Comparison of ENCODE assay signal across 8 mouse cellular contexts in genomic region chr11:96944844-96945580, GRCm38 (mm10). TPM values are rescaled to one million over a fixed set of nuclear protein-coding genes. Genes with fewer than 3 reads are reported as not detected.
DNase-seq lines count a peak whose midpoint lies in the region; ATAC-seq and TF ChIP-seq lines count a peak whose summit lies in the region.

No protein-coding gene starts in this region.

- WGBS in embryonic facial prominence, embryonic 11.5 days, result 86% methylated on average over 14 of the region's 14 CpGs
- 44% methylated on average over 14 of the region's 14 CpGs for whole genome bisulfite sequencing in intestine, postnatal 0 days
- 85% methylated on average over 14 of the region's 14 CpGs for WGBS in neural tube, embryonic 12.5 days

- no peaks in the 10 kb centered on the region for H3K27me3 ChIP-seq in embryonic facial prominence, embryonic 11.5 days (ENCODE audit: control insufficient read depth, insufficient read depth, low read length)
- H3K27me3 ChIP-seq in intestine, postnatal 0 days (replicated peaks; ENCODE audit: control insufficient read depth, insufficient read depth, low read length), result no peaks in the 10 kb centered on the region
- H3K27me3 ChIP-seq in neural tube, embryonic 12.5 days (replicated peaks), result no peaks in the 10 kb centered on the region

- H3K4me2 ChIP-seq in embryonic facial prominence, embryonic 11.5 days (ENCODE audit: low read depth, low read length), result peak overlapping the region; percentile 81; the same call in 1 of the 2 replicates
- H3K4me2 ChIP-seq in intestine, postnatal 0 days (replicated peaks; ENCODE audit: low read depth), result peak overlapping the region; percentile 88
- H3K4me2 ChIP-seq in neural tube, embryonic 12.5 days (replicated peaks), result peak overlapping the region; percentile 92

- no peak for TF ChIP-seq CTCF in layer of hippocampus, adult 2 months (conservative IDR thresholded peaks at IDR 0.05)
- no peak for TF ChIP-seq CTCF in intestine, postnatal 0 days (IDR thresholded peaks at IDR 0.05; ENCODE audit: low read depth)

- DNase-seq in layer of hippocampus, adult 2 months (ENCODE audit: low spot score in 2 of 2), result no peak
- DNase-seq in layer of hippocampus, postnatal 14 days (ENCODE audit: low spot score in 2 of 2), result no peak
- DNase-seq in embryonic facial prominence, embryonic 11.5 days (ENCODE audit: low spot score), result no peak
- DNase-seq in adrenal gland, postnatal 4 days (ENCODE audit: low spot score in 2 of 2), result no peak
- no peak for DNase-seq in cerebellum, adult 18-20 months
- no peak for DNase-seq in frontal cortex, postnatal 36 days (ENCODE audit: low spot score in 2 of 2)

- no peak for ATAC-seq in embryonic facial prominence, embryonic 11.5 days (replicated peaks; ENCODE audit: insufficient number of reproducible peaks, low FRiP score, low TSS enrichment, low read depth)
- ATAC-seq in intestine, postnatal 0 days, result no peak
- ATAC-seq in neural tube, embryonic 12.5 days (ENCODE audit: low FRiP score, low read depth), result no peak

- H3K27ac ChIP-seq in layer of hippocampus, adult 2 months, result 0 out of 2 replicates have a peak overlapping the region, but pooled peaks have one; percentile 61
- H3K27ac ChIP-seq in embryonic facial prominence, embryonic 11.5 days (replicated peaks; ENCODE audit: low read depth, low read length), result no peak overlapping the region
- H3K27ac ChIP-seq in intestine, postnatal 0 days (ENCODE audit: low read depth, low read length), result peak overlapping the region; percentile 80
- H3K27ac ChIP-seq in neural tube, embryonic 12.5 days, result no peak overlapping the region

- H3K36me3 ChIP-seq in embryonic facial prominence, embryonic 11.5 days (replicated peaks; ENCODE audit: control insufficient read depth, insufficient read depth, low read depth, low read length), result no peaks in the 10 kb centered on the region
- H3K36me3 ChIP-seq in intestine, postnatal 0 days (ENCODE audit: control insufficient read depth, insufficient read depth), result peaks cover 7% of the 10 kb centered on the region; the same call in 1 of the 2 replicates
- no peaks in the 10 kb centered on the region for H3K36me3 ChIP-seq in neural tube, embryonic 12.5 days

- no peaks in the 10 kb centered on the region for H3K4me1 ChIP-seq in embryonic facial prominence, embryonic 11.5 days (ENCODE audit: control insufficient read depth, insufficient read depth, low read length)
- peaks cover 10% of the 10 kb centered on the region; the same call in 1 of the 2 replicates for H3K4me1 ChIP-seq in intestine, postnatal 0 days (replicated peaks; ENCODE audit: control insufficient read depth, insufficient read depth, low read length)
- H3K4me1 ChIP-seq in neural tube, embryonic 12.5 days, result peaks cover 11% of the 10 kb centered on the region

- no peaks in the 10 kb centered on the region for H3K9me3 ChIP-seq in embryonic facial prominence, embryonic 11.5 days (replicated peaks; ENCODE audit: control insufficient read depth, low read length)
- H3K9me3 ChIP-seq in intestine, postnatal 0 days (ENCODE audit: control insufficient read depth), result no peaks in the 10 kb centered on the region
- H3K9me3 ChIP-seq in neural tube, embryonic 12.5 days, result no peaks in the 10 kb centered on the region

- H3K4me3 ChIP-seq in layer of hippocampus, adult 2 months, result peak overlapping the region; percentile 84; the same call in 1 of the 2 replicates
- no peak overlapping the region for H3K4me3 ChIP-seq in embryonic facial prominence, embryonic 11.5 days (ENCODE audit: low read depth, low read length)
- H3K4me3 ChIP-seq in intestine, postnatal 0 days (ENCODE audit: low read depth, low read length), result peak overlapping the region; percentile 48
- no peak overlapping the region; the same call in 1 of the 2 replicates for H3K4me3 ChIP-seq in neural tube, embryonic 12.5 days

- H3K9ac ChIP-seq in embryonic facial prominence, embryonic 11.5 days (replicated peaks; ENCODE audit: low read length), result no peak overlapping the region
- peak overlapping the region; percentile 60; the same call in 1 of the 2 replicates for H3K9ac ChIP-seq in intestine, postnatal 0 days (ENCODE audit: low read depth, low read length)
- no peak overlapping the region for H3K9ac ChIP-seq in neural tube, embryonic 12.5 days

RNA-seq across cellular contexts. Expression of gene Pnpo, which starts 1.2 kb away (rescaled TPM):
- total RNA-seq in layer of hippocampus, adult 2 months (2021), result 10 to 100 TPM; 36.7 to 36.8 TPM
- 10 to 100 TPM; 33.0 to 36.7 TPM for total RNA-seq in layer of hippocampus, postnatal 14 days (2021)
- 26.7 and 29.0 TPM in 2 replicates for polyA plus RNA-seq in embryonic facial prominence, embryonic 11.5 days (2014; fragmentation: Nextera tagmentation; extraction: Ambion mirVana)
- polyA plus RNA-seq in intestine, postnatal 0 days (2015; fragmentation: Nextera tagmentation; extraction: Ambion mirVana), result 145 and 158 TPM in 2 replicates
- 18.3 and 18.9 TPM in 2 replicates for polyA plus RNA-seq in neural tube, embryonic 12.5 days (2016; fragmentation: Nextera tagmentation; extraction: Ambion mirVana)
- 10 to 100 TPM; 27.5 to 35.0 TPM for total RNA-seq in adrenal gland, postnatal 4 days (2021)

RNA-seq across cellular contexts. Expression of gene Prr15l, which starts 17.1 kb away (rescaled TPM):
- total RNA-seq in layer of hippocampus, adult 2 months (2021), result not detected
- total RNA-seq in layer of hippocampus, postnatal 14 days (2021), result not detected
- 1.7 and 2.8 TPM in 2 replicates for polyA plus RNA-seq in embryonic facial prominence, embryonic 11.5 days (2014; fragmentation: Nextera tagmentation; extraction: Ambion mirVana)
- 138 and 141 TPM in 2 replicates for polyA plus RNA-seq in intestine, postnatal 0 days (2015; fragmentation: Nextera tagmentation; extraction: Ambion mirVana)
- polyA plus RNA-seq in neural tube, embryonic 12.5 days (2016; fragmentation: Nextera tagmentation; extraction: Ambion mirVana), result 0.05 and 0.61 TPM in 2 replicates
- 1 to 10 TPM in 1 of 2 experiments, under 1 TPM in 1; 0.28 to 7.8 TPM for total RNA-seq in adrenal gland, postnatal 4 days (2021)

RNA-seq across cellular contexts. Expression of gene Cdk5rap3, which starts 28.7 kb away (rescaled TPM):
- total RNA-seq in layer of hippocampus, adult 2 months (2021), result 10 to 100 TPM; 34.5 to 41.6 TPM
- total RNA-seq in layer of hippocampus, postnatal 14 days (2021), result 10 to 100 TPM; 41.2 to 47.2 TPM
- polyA plus RNA-seq in embryonic facial prominence, embryonic 11.5 days (2014; fragmentation: Nextera tagmentation; extraction: Ambion mirVana), result 76.0 and 76.2 TPM in 2 replicates
- 64.1 and 68.9 TPM in 2 replicates for polyA plus RNA-seq in intestine, postnatal 0 days (2015; fragmentation: Nextera tagmentation; extraction: Ambion mirVana)
- polyA plus RNA-seq in neural tube, embryonic 12.5 days (2016; fragmentation: Nextera tagmentation; extraction: Ambion mirVana), result 99.3 and 103 TPM in 2 replicates
- total RNA-seq in adrenal gland, postnatal 4 days (2021), result 10 to 100 TPM; 71.6 to 74.7 TPM

RNA-seq across cellular contexts. Expression of gene Sp2, which starts 37.7 kb away (rescaled TPM):
- total RNA-seq in layer of hippocampus, adult 2 months (2021), result 10 to 100 TPM; 15.9 to 17.2 TPM
- 10 to 100 TPM; 12.3 to 13.5 TPM for total RNA-seq in layer of hippocampus, postnatal 14 days (2021)
- polyA plus RNA-seq in embryonic facial prominence, embryonic 11.5 days (2014; fragmentation: Nextera tagmentation; extraction: Ambion mirVana), result 15.8 and 18.3 TPM in 2 replicates
- polyA plus RNA-seq in intestine, postnatal 0 days (2015; fragmentation: Nextera tagmentation; extraction: Ambion mirVana), result 7.7 and 8.2 TPM in 2 replicates
- polyA plus RNA-seq in neural tube, embryonic 12.5 days (2016; fragmentation: Nextera tagmentation; extraction: Ambion mirVana), result 19.3 and 20.4 TPM in 2 replicates
- total RNA-seq in adrenal gland, postnatal 4 days (2021), result 10 to 100 TPM; 23.3 to 26.0 TPM

Comparison
In these comparisons a context has a peak if more than half of its experiments do, and no peak if none do; other contexts are left out.
1. H3K27ac ChIP-seq: peak in layer of hippocampus, adult 2 months (single experiment) and intestine, postnatal 0 days (single experiment); none in embryonic facial prominence, embryonic 11.5 days (single experiment) and neural tube, embryonic 12.5 days (single experiment).
2. H3K4me3 ChIP-seq: peak in layer of hippocampus, adult 2 months (single experiment) and intestine, postnatal 0 days (single experiment); none in embryonic facial prominence, embryonic 11.5 days (single experiment) and neural tube, embryonic 12.5 days (single experiment).
3. Peak in every context shown above with its lines, with median percentiles within 50 percentile points of each other: H3K4me2 ChIP-seq.